Mouse (Mus musculus): ENCODE results near the gene Xrcc2. TPM values are rescaled to one million over a fixed set of nuclear protein-coding genes. Genes with fewer than 3 reads are reported as not detected.

Xrcc2 gene
- polyA plus RNA-seq, 1 experiment from 2014 or later, result 8.2 TPM

Other genes with a start within 250 kb of the Xrcc2 start
- 7.2 and 7.3 TPM in 2 replicates for gene Kmt2c, start 207.0 kb downstream of the Xrcc2 start, polyA plus RNA-seq (2015; fragmentation: Nextera tagmentation; extraction: Ambion mirVana)
- 0.08 TPM in 1 of 2 replicates, not detected in the other for gene Cct8l1, start 189.8 kb downstream of the Xrcc2 start, polyA plus RNA-seq (2015; fragmentation: Nextera tagmentation; extraction: Ambion mirVana)
- gene Actr3b, start 54.2 kb upstream of the Xrcc2 start, polyA plus RNA-seq (2015; fragmentation: Nextera tagmentation; extraction: Ambion mirVana), result 34.4 and 40.0 TPM in 2 replicates
- gene Gm21663, start 236.6 kb upstream of the Xrcc2 start, polyA plus RNA-seq (2015; fragmentation: Nextera tagmentation; extraction: Ambion mirVana), result 0.07 and 0.18 TPM in 2 replicates
- 0.11 and 0.17 TPM in 2 replicates for gene Gm21671, start 248.6 kb upstream of the Xrcc2 start, polyA plus RNA-seq (2015; fragmentation: Nextera tagmentation; extraction: Ambion mirVana)